Mouse (Mus musculus) left cerebral cortex, postnatal 10 days (tissue): Measurements from ENCODE around the gene Thegl. TPM values are rescaled to one million over a fixed set of nuclear protein-coding genes. Genes with fewer than 3 reads are reported as not detected.

Source experiments
- total RNA-seq, 2 experiments: library from RNA; stranded (reverse); gene quantifications; 2 replicates each; pipeline ENCODE4 v1.2.3; 2021

Gene Thegl
- total RNA-seq, 2 experiments from 2014 or later, result 0.90 to 1.6 TPM

Other genes with a start within 250 kb of the Thegl start
- gene Aasdh, start 110.5 kb upstream of the Thegl start, total RNA-seq, result 10 to 100 TPM; 18.5 to 21.0 TPM
- gene Paics, start 64.7 kb upstream of the Thegl start, total RNA-seq, result 100 to 1,000 TPM; 107 to 112 TPM
- 10 to 100 TPM; 19.9 to 23.2 TPM for gene Ppat, start 64.4 kb upstream of the Thegl start, total RNA-seq
- gene Srp72, start 41.3 kb upstream of the Thegl start, total RNA-seq, result 100 to 1,000 TPM; 121 to 126 TPM
- not detected for gene Arl9, start 12.0 kb upstream of the Thegl start, total RNA-seq
- 10 to 100 TPM; 20.5 to 23.1 TPM for gene Hopx, start 99.1 kb downstream of the Thegl start, total RNA-seq
- gene Spink2, start 195.4 kb downstream of the Thegl start, total RNA-seq, result not detected
- 1 to 10 TPM; 4.2 to 5.0 TPM for gene Rest, start 249.5 kb downstream of the Thegl start, total RNA-seq